Mouse (Mus musculus) liver, embryonic 15.5 days (tissue): ENCODE measurements around the gene Dad1. TPM values are rescaled to one million over a fixed set of nuclear protein-coding genes. Genes with fewer than 3 reads are reported as not detected.
A peak's percentile ranks its signal among the peaks of the same experiment; 100 is the strongest.

Experiments used
- ATAC-seq: fragments of 200-750 bp; cut with Nextera tagmentation; 2 replicates; pipeline ENCODE4 v1.8.0; 2017; ENCODE audit warnings: moderate number of reproducible peaks, mild to moderate bottlenecking, moderate library complexity; ENCODE audit not compliant: insufficient read depth
- H3K27ac ChIP-seq: fragments of 300-500 bp; sonication (generic); replicated peaks from 2 replicates; pipeline ENCODE4 v1.5.1; 2015; ENCODE audit warnings: mild to moderate bottlenecking, inconsistent platforms
- H3K27me3 ChIP-seq: fragments of 300-500 bp; sonication (generic); 2 replicates; pipeline ENCODE4 v1.6.1; 2015; ENCODE audit warnings: mild to moderate bottlenecking, inconsistent platforms
- H3K36me3 ChIP-seq: fragments of 300-500 bp; sonication (generic); replicated peaks from 2 replicates; pipeline ENCODE4 v1.6.1; 2015; ENCODE audit warnings: moderate library complexity, mild to moderate bottlenecking, inconsistent platforms
- H3K4me1 ChIP-seq: fragments of 300-500 bp; sonication (generic); replicated peaks from 2 replicates; pipeline ENCODE4 v1.6.1; 2015; ENCODE audit warnings: inconsistent platforms
- H3K4me2 ChIP-seq: fragments of 300-500 bp; sonication (generic); 2 replicates; pipeline ENCODE4 v1.6.1; 2015; ENCODE audit warnings: moderate library complexity, mild to moderate bottlenecking, inconsistent platforms
- H3K4me3 ChIP-seq: fragments of 300-500 bp; sonication (generic); replicated peaks from 2 replicates; pipeline ENCODE4 v1.5.1; 2015; ENCODE audit warnings: mild to moderate bottlenecking, inconsistent platforms
- H3K9ac ChIP-seq: fragments of 300-500 bp; sonication (generic); 2 replicates; pipeline ENCODE4 v1.6.1; 2015; ENCODE audit warnings: moderate library complexity, mild to moderate bottlenecking, inconsistent platforms
- H3K9me3 ChIP-seq: fragments of 300-500 bp; sonication (generic); replicated peaks from 2 replicates; pipeline ENCODE4 v1.6.1; 2016; ENCODE audit warnings: inconsistent platforms
- WGBS: fragments of 180-500 bp; shearing (Covaris S2); methylation state at CpG from one replicate; pipeline ENCODE4 v1.1.7; 2015; ENCODE audit warnings: mixed read lengths; ENCODE audit not compliant: insufficient replicate concordance; 5-methylcytosine and 5-hydroxymethylcytosine counted together
- polyA plus RNA-seq: library from polyadenylated mRNA; unstranded; fragments of >200 nt; fragmentation: Nextera tagmentation; extraction: Ambion mirVana; gene quantifications from 2 replicates; pipeline ENCODE4 v1.2.1, GENCODE M21; 2015

The Dad1 gene
- polyA plus RNA-seq, 1 experiment from 2014 or later = 202 TPM

DNA sequence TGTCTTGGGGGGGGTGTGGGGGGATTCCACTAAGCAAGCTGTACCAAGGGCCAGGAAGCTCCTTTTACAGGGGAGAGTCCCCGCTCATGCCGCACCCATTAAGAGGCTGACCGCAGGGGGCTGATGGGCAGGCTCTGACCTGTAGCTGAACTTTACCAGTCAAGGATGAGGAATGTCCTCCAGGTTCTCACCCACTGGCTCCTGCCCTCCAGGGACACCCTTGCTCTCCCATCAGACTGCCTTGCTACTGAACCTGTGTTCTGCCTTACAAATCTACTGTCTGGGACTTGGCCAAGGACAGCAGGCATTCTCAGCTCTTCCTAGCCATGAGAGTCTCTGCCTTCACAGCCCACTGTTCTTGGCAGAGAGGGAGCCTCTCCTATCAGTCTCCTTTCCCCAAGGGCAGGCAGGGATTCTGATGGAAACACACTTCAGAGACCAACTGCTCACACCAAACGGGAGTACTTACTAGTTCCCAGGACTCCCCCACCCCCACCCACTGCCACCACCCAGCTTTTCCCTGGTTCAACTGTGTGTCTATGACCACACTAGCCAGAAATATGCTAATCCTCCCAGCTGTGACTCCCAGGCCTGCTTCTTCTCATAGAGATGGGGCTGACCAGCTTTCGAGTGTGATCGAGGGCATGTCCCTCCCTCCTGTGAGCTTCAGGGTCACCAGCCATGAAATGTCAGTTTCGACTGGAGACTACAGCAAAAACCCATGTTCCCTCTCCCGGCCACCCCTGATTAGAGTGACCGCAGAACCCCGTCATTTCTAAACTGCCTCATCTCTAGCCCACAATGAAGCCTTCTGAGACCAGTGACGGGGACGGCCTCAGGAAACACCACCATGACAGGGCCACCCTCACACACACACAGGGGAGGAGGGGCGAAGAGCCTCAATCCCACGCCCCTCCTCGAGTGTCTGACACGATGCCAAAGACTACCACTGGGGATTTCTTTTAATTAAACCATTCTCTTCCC is 29.1 kb downstream of the Dad1 start:
- ATAC-seq = no peak
- WGBS = 49% methylated on average over 16 of the region's 16 CpGs

DNA sequence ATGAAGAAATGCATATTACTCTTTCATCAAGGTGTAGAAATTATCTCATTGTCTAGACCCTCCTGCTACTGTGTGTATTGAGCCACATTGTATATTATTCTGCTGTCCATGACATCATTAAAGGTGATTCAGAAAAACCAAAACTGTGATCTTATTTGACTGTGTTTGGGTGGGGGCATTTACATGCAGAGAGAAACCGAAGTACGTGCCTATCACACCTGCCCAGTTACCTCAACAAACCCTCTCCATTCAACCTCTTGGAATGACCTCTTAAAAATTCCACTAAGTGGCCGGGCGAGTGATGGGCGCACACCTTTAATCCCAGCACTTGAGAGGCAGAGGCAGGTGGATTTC is 29.9 kb downstream of the Dad1 start:
- WGBS = 82% methylated on average over 5 of the region's 5 CpGs

More for the DNA sequence above, 29.1 kb downstream of the Dad1 start:
- no peak overlapping the region for H3K4me3 ChIP-seq
- no peaks in the 10 kb centered on the region for H3K9me3 ChIP-seq
- no peak overlapping the region for H3K9ac ChIP-seq
- H3K27me3 ChIP-seq = peaks cover 18% of the 10 kb centered on the region
- no peak overlapping the region for H3K4me2 ChIP-seq
- no peaks in the 10 kb centered on the region for H3K36me3 ChIP-seq
- H3K4me1 ChIP-seq = peaks cover 57% of the 10 kb centered on the region
- H3K27ac ChIP-seq = no peak overlapping the region

DNA sequence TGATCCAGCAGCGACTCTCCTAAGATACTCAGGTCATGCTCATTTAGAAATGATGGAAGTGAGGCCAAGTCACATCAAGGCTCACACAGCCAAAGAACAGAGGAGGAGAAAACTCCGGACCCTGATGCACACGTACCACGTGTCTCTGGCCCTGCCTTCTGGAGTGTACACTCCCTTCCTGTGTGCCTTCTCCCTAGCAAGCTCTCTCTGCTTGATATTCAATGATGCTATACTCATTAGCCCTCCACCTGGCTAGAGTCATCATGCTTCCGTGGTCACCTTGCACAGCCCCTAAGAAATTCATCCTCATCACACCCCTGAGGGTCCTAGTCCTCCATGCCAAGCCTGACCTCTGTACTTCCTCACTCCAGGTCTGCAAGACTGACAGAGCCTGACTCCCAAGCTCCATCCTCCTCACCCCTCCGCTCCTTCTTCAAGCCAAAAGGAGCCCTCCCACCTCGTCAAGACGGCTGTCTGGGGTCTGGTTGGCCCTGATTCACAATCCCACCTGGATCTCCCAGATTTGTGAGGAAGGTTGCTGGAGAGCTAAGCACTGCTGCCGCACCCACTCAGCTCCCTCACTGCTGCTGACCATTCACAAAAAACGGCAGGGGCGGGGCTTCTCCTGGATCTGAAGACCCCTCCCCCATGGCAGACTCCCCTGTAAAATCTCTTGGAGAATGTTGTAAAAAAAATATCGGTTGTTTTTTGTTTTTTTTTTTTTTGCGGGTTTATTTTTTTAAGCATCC is 30.4 kb downstream of the Dad1 start:
- Histone ChIP-seq H3K4me3 (no peak overlapping the region), H3K27ac (no peak overlapping the region), H3K4me1 (peaks cover 50% of the 10 kb centered on the region), H3K9ac (no peak overlapping the region), H3K27me3 (peaks cover 17% of the 10 kb centered on the region), H3K36me3 (no peaks in the 10 kb centered on the region), H3K9me3 (no peaks in the 10 kb centered on the region), H3K4me2 (no peak overlapping the region)
- ATAC-seq = no peak
- 53% methylated on average over 13 of the region's 13 CpGs for WGBS

More for the DNA sequence above, 29.9 kb downstream of the Dad1 start:
- H3K4me3 ChIP-seq = no peak overlapping the region
- no peak overlapping the region for H3K4me2 ChIP-seq
- ATAC-seq = no peak
- H3K36me3 ChIP-seq = no peaks in the 10 kb centered on the region
- H3K9ac ChIP-seq = no peak overlapping the region
- no peaks in the 10 kb centered on the region for H3K9me3 ChIP-seq
- peaks cover 56% of the 10 kb centered on the region for H3K4me1 ChIP-seq
- peaks cover 17% of the 10 kb centered on the region for H3K27me3 ChIP-seq
- H3K27ac ChIP-seq = no peak overlapping the region

DNA sequence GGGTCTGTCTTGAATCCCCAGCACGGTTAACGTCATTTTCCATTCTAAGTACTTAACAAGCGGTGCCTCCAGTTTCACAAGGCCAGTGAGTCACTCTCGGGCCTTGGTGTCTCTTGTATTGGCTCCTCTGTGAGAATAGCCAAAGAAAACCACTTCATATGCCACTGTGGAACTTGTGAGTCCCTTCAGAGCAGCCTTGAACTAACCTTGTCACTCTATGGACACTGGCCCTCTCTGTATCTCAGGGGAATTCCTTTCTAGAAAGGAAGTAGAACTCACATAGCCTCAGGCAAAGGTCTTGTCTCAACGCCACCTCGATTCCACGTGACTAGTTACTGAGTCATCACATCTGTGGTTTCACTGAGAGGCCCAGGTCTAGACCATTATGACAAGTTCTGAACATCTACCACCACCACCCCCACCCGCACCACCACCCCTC is 31.6 kb downstream of the Dad1 start:
- ATAC-seq = no peak
- Histone ChIP-seq H3K27ac (no peak overlapping the region), H3K36me3 (no peaks in the 10 kb centered on the region), H3K4me2 (no peak overlapping the region), H3K4me1 (peaks cover 39% of the 10 kb centered on the region), H3K27me3 (peaks cover 14% of the 10 kb centered on the region), H3K4me3 (no peak overlapping the region), H3K9ac (no peak overlapping the region), H3K9me3 (no peaks in the 10 kb centered on the region)
- WGBS = 48% methylated on average over 8 of the region's 8 CpGs

DNA sequence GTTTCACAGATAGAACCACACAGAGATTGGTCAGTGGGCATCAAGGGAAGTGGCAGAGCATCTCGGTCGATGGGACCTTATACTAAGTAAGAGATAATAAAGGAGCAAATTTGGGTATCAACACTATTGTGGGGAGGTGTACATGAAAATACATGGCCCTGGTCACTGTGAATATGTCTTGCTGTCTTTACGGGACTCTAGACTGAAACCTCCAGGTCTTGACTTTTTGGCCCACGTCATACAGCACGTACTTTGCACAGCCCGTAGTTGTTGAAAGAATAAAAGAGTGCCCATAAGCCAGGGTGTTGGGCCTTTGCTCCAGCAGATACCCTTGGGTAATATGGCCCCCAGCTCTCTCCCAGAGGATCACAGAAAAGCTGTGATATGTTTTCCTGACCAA is 32.3 kb downstream of the Dad1 start:
- H3K27ac ChIP-seq = no peak overlapping the region
- H3K4me3 ChIP-seq = no peak overlapping the region
- peaks cover 14% of the 10 kb centered on the region for H3K27me3 ChIP-seq
- H3K4me1 ChIP-seq = peaks cover 32% of the 10 kb centered on the region
- H3K4me2 ChIP-seq = no peak overlapping the region
- H3K9ac ChIP-seq = no peak overlapping the region
- no peaks in the 10 kb centered on the region for H3K36me3 ChIP-seq
- no peak for ATAC-seq
- H3K9me3 ChIP-seq = no peaks in the 10 kb centered on the region
- WGBS = 88% methylated on average over 6 of the region's 6 CpGs

DNA sequence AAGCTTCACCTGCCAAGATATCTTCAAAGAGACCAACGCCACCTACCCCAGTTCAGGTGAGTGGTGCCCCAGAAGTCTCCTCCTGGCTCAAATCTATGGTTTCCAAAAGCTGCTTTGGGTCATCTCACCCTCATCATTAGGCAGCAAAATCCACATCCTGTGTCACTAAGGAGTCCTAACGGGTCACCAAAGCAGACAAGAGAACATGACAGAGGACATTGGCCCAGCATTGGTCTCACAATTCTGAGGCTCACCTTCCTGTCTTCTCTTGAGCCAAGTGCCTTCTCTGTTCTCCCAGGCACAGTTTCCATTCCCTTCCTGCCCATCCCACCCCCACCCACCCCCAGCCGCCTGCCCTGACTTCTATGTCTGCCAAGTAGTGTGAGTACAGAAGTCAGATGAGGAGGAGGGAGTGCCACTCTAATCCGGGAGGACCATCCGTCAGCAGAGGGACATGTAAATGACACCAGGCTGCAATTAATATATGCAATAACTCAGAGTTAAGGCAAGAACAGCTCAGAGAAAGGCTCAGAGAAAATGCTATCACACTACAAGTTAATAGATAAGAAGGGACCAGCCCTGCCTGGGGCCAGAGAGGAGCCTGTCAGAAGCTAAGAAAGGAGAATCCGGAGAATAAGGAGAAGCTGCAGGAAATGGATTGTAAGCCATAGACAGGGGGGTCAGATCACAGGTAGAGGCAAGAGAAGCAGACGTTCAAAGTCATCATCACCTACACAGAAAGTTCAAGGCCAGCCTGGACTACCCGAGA is 33.0 kb downstream of the Dad1 start:
- WGBS = 43% methylated on average over 8 of the region's 8 CpGs
- ATAC-seq = peak; percentile 19; the same call in 1 of the 2 replicates

DNA sequence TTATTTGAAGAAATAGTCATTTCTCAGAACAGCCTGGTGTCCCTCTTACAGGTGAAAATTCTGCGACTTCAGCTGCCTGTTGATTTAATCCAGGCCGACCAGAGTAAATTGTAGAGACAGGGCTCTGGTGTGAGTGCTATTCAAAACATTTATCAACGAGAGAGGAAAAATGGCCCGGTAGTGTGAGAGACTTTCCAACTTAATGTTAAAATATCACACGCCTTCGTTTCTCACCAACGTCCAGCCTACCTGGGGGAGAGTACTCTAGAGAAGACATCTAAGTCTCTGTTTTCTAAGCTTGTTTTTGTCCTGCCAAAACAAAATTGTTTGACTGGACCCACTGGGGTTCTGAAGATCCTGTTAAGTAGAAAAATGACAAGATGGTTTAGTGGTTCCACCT is 34.1 kb downstream of the Dad1 start:
- H3K4me3 ChIP-seq = no peak overlapping the region
- no peaks in the 10 kb centered on the region for H3K9me3 ChIP-seq
- no peak overlapping the region for H3K4me2 ChIP-seq
- H3K27ac ChIP-seq = no peak overlapping the region
- ATAC-seq = no peak
- 75% methylated on average over 7 of the region's 7 CpGs for WGBS
- no peak overlapping the region for H3K9ac ChIP-seq
- H3K36me3 ChIP-seq = no peaks in the 10 kb centered on the region
- peaks cover 26% of the 10 kb centered on the region for H3K4me1 ChIP-seq
- peaks cover 13% of the 10 kb centered on the region for H3K27me3 ChIP-seq

More for the DNA sequence above, 33.0 kb downstream of the Dad1 start:
- H3K27me3 ChIP-seq = peaks cover 13% of the 10 kb centered on the region
- H3K4me2 ChIP-seq = peak overlapping the region; percentile 10; the same call in 1 of the 2 replicates
- H3K4me3 ChIP-seq = no peak overlapping the region
- no peaks in the 10 kb centered on the region for H3K36me3 ChIP-seq
- peaks cover 30% of the 10 kb centered on the region for H3K4me1 ChIP-seq
- no peaks in the 10 kb centered on the region for H3K9me3 ChIP-seq
- no peak overlapping the region; the same call in 1 of the 2 replicates for H3K9ac ChIP-seq
- H3K27ac ChIP-seq = no peak overlapping the region

DNA sequence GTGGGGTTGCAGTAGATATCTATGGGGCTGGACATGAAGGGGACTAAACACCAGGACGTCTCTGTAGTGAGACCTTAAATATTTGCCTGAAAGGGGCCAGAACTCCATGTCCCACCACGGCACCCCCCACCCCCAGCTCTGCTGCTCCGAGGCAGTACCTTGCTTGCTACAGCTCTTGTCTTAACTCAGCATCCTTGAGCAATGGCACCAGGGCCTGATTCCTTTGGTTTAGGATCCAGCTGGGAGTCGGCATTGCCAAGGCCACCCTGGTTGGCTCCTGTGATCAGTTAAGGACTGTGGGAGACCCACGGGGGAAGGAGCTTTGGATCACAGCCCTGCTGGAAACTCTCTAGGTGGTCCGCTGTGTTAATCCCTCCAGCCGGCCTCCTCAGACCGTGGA is 34.6 kb downstream of the Dad1 start:
- Histone ChIP-seq H3K27me3 (peaks cover 17% of the 10 kb centered on the region), H3K9ac (no peak overlapping the region), H3K9me3 (no peaks in the 10 kb centered on the region), H3K27ac (no peak overlapping the region), H3K4me1 (peaks cover 26% of the 10 kb centered on the region), H3K4me3 (no peak overlapping the region), H3K36me3 (no peaks in the 10 kb centered on the region), H3K4me2 (no peak overlapping the region)
- 60% methylated on average over 8 of the region's 8 CpGs for WGBS
- no peak for ATAC-seq

DNA sequence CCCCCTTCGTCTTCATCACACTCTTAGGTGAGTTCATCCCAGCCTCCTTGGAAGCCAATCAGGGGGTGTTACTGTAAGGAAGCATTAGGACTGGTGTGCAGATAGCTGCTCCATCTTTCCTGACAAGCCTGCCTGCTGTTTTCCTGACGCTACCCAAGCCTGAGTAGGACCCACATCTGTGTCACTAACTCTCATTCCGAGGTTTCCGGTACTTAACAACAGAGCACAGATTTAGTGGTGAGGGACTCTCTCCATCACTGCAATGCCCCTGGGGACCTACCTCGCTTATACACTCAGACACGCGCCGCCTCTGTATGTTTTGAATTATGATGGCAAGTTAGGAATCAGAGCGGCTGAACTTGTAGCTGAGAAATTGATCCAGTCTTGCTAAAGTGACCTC is 35.2 kb downstream of the Dad1 start:
- Histone ChIP-seq H3K4me1 (peaks cover 26% of the 10 kb centered on the region), H3K9ac (no peak overlapping the region), H3K9me3 (no peaks in the 10 kb centered on the region), H3K36me3 (no peaks in the 10 kb centered on the region), H3K4me3 (no peak overlapping the region), H3K4me2 (no peak overlapping the region), H3K27ac (no peak overlapping the region), H3K27me3 (peaks cover 19% of the 10 kb centered on the region)
- WGBS = 67% methylated on average over 9 of the region's 9 CpGs
- no peak for ATAC-seq

DNA sequence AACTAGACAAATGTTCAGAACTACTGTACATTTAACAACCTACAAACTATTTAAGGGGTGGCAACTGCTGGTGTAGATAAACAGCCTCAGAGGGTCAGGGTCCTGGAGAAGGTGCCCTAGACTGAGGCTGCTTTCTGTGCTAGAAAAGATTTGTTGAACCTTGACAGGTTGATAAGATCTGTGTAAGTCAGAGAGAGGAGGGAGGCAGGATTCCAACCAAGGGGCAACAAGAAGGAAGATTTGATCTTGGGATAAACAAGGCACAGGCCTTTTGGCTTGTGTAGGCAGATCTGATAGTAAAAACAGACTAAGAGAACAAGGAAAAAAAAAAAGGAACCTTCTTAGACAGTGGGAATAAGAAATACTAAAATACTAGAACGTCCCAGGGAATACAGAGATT is 35.7 kb downstream of the Dad1 start:
- Histone ChIP-seq H3K4me1 (peaks cover 26% of the 10 kb centered on the region), H3K4me3 (no peak overlapping the region), H3K9ac (no peak overlapping the region), H3K27ac (no peak overlapping the region), H3K4me2 (no peak overlapping the region), H3K9me3 (no peaks in the 10 kb centered on the region), H3K36me3 (no peaks in the 10 kb centered on the region), H3K27me3 (peaks cover 23% of the 10 kb centered on the region)
- WGBS = 46% methylated on average over 1 of the region's 1 CpGs
- no peak for ATAC-seq
